Mouse (Mus musculus): Measurements from ENCODE around the gene Ribc2.

- TF ChIP-seq TAL1 (IDR thresholded peaks at IDR 0.05; ENCODE audit: low read length), result no peak
- no peak for TF ChIP-seq GATA1 (IDR thresholded peaks at IDR 0.05; ENCODE audit: low read length)
Measured at GRCm38 (mm10) chr15:85141290-85141689, 9.4 kb downstream of the Ribc2 start.
